Mouse (Mus musculus) E14TG2a.4 (cell line): ENCODE data around the gene Stra6.

Experiments
- CTCF ChIP-seq: conservative IDR thresholded peaks from 2 replicates; pipeline ENCODE4 v1.5.1; 2014; ENCODE audit warnings: low read length
- POU5F1 ChIP-seq: IDR thresholded peaks from 2 replicates; pipeline ENCODE4 v1.6.1; 2014; ENCODE audit warnings: low read length, borderline replicate concordance

DNA sequence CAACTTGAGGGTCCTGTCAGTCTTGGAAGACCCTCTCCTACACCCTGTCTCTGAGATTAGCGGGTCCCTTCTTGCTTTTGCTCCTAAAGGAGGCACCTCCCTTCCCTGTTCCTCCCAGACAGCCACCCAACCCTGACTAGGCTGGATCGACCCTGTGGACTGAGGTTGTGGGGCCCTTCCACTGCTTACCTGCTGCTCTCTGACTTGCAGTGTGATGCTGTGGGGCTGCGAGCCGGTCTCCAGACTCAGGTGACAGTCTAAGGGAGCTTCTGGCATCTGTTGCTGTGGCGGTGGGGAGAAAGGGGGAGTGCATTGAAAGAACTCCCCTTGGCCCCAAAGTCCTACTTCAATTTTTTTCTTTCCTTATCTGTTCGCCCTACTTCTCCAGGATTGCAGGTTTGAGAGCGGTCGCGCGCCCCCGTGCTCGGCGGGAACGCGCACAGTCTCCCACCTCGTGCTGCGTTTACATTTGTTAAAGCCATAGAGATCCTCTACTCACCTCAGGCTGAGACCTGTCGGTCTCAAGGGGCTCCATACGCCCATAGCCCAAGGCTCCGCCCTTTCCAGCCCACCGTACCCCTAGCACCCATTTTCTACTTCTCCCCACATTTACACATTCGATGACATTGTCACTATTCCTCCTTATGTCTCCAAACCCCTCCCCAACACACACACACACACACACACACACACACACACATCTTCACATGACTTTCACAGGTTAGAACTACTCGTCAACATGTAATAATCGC is 137.7 kb downstream of the Stra6 start:
- TF ChIP-seq CTCF (no peak), POU5F1 (no peak)
